Mouse (Mus musculus) neural tube, embryonic 15.5 days (tissue): Measurements from ENCODE around the gene Eml4. TPM values are rescaled to one million over a fixed set of nuclear protein-coding genes. Genes with fewer than 3 reads are reported as not detected.

ENCODE experiments used
- ATAC-seq: fragments of 200-750 bp; cut with Nextera tagmentation; 2 replicates; pipeline ENCODE4 v1.8.0; 2017; ENCODE audit warnings: mild to moderate bottlenecking, moderate TSS enrichment, moderate library complexity; ENCODE audit not compliant: low FRiP score
- H3K27ac ChIP-seq: fragments of 300-500 bp; sonication (generic); replicated peaks from 2 replicates; pipeline ENCODE4 v1.5.1; 2015; ENCODE audit warnings: mild to moderate bottlenecking, inconsistent platforms
- H3K27me3 ChIP-seq: fragments of 300-500 bp; sonication (generic); replicated peaks from 2 replicates; pipeline ENCODE4 v1.6.1; 2015; ENCODE audit warnings: inconsistent platforms
- H3K36me3 ChIP-seq: fragments of 300-500 bp; sonication (generic); 2 replicates; pipeline ENCODE4 v1.6.1; 2015; ENCODE audit warnings: inconsistent platforms
- H3K4me1 ChIP-seq: fragments of 300-500 bp; sonication (generic); 2 replicates; pipeline ENCODE4 v1.6.1; 2015; ENCODE audit warnings: inconsistent platforms
- H3K4me2 ChIP-seq: fragments of 300-500 bp; sonication (generic); 2 replicates; pipeline ENCODE4 v1.6.1; 2015; ENCODE audit warnings: inconsistent platforms, mild to moderate bottlenecking, moderate library complexity
- H3K4me3 ChIP-seq: fragments of 300-500 bp; sonication (generic); replicated peaks from 2 replicates; pipeline ENCODE4 v1.5.1; 2015; ENCODE audit warnings: mild to moderate bottlenecking, inconsistent platforms
- H3K9ac ChIP-seq: fragments of 300-500 bp; sonication (generic); replicated peaks from 2 replicates; pipeline ENCODE4 v1.6.1; 2015; ENCODE audit warnings: mild to moderate bottlenecking, inconsistent platforms
- H3K9me3 ChIP-seq: fragments of 300-500 bp; sonication (generic); replicated peaks from 2 replicates; pipeline ENCODE4 v1.6.1; 2016; ENCODE audit warnings: inconsistent platforms
- WGBS: fragments of 180-500 bp; shearing (Covaris S2); methylation state at CpG from one replicate; pipeline ENCODE4 v1.1.7; 2015; ENCODE audit warnings: mixed read lengths; 5-methylcytosine and 5-hydroxymethylcytosine counted together
- polyA plus RNA-seq: library from polyadenylated mRNA; unstranded; fragments of >200 nt; fragmentation: Nextera tagmentation; extraction: Ambion mirVana; gene quantifications from 2 replicates; pipeline ENCODE4 v1.2.1, GENCODE M21; 2015

Eml4 gene
- polyA plus RNA-seq, result 28.8 and 29.9 TPM in 2 replicates

GRCm38 (mm10) chr17:83350379-83351091, at the start of gene Eml4:
Gene Eml4 (plus strand): TSS chr17:83350931.
- peak; percentile 96 for ATAC-seq
- H3K9me3 ChIP-seq, result no peaks in the 10 kb centered on the region
- WGBS, result under 1% methylated on average over 61 of the region's 62 CpGs
- peak within 1 kb of the TSS; percentile 94 for H3K9ac ChIP-seq
- peak within 1 kb of the TSS; percentile 77 for H3K4me3 ChIP-seq
- H3K27ac ChIP-seq, result peak within 1 kb of the TSS; percentile 86
- no peaks in the 10 kb centered on the region for H3K36me3 ChIP-seq
- peak within 1 kb of the TSS; percentile 63 for H3K4me2 ChIP-seq
- H3K4me1 ChIP-seq, result peaks cover 29% of the 10 kb centered on the region
- H3K27me3 ChIP-seq, result no peaks in the 10 kb centered on the region

- Histone ChIP-seq H3K4me2 (no peak overlapping the region), H3K4me1 (no peaks in the 10 kb centered on the region), H3K9me3 (no peaks in the 10 kb centered on the region), H3K27ac (no peak overlapping the region), H3K27me3 (no peaks in the 10 kb centered on the region), H3K4me3 (no peak overlapping the region), H3K9ac (no peak overlapping the region), H3K36me3 (no peaks in the 10 kb centered on the region)
- no peak for ATAC-seq
- 87% methylated on average over 5 of the region's 5 CpGs for WGBS
These were observed 49.3 kb upstream of the Eml4 start for GRCm38 (mm10) chr17:83301433-83301832.

- Histone ChIP-seq H3K4me3 (no peak overlapping the region), H3K9ac (no peak overlapping the region), H3K4me2 (no peak overlapping the region), H3K4me1 (0 out of 2 replicates have a peak, but pooled peaks cover 4% of the 10 kb centered on the region), H3K27ac (no peak overlapping the region), H3K9me3 (no peaks in the 10 kb centered on the region), H3K36me3 (no peaks in the 10 kb centered on the region), H3K27me3 (no peaks in the 10 kb centered on the region)
- 91% methylated on average over 7 of the region's 7 CpGs for WGBS
- ATAC-seq, result no peak
These were observed 46.5 kb upstream of the Eml4 start for GRCm38 (mm10) chr17:83304089-83304822.

GRCm38 (mm10) chr17:83306964-83307640, 43.6 kb upstream of the Eml4 start:
- H3K27me3 ChIP-seq, result no peaks in the 10 kb centered on the region
- no peak overlapping the region for H3K27ac ChIP-seq
- no peaks in the 10 kb centered on the region for H3K36me3 ChIP-seq
- H3K9me3 ChIP-seq, result no peaks in the 10 kb centered on the region
- peaks cover 7% of the 10 kb centered on the region; the same call in 1 of the 2 replicates for H3K4me1 ChIP-seq
- 89% methylated on average over 12 of the region's 12 CpGs for WGBS
- H3K9ac ChIP-seq, result no peak overlapping the region
- H3K4me3 ChIP-seq, result no peak overlapping the region
- ATAC-seq, result no peak
- H3K4me2 ChIP-seq, result no peak overlapping the region

GRCm38 (mm10) chr17:83307641-83308296, 43.0 kb upstream of the Eml4 start:
- H3K27me3 ChIP-seq, result no peaks in the 10 kb centered on the region
- no peak overlapping the region for H3K27ac ChIP-seq
- no peaks in the 10 kb centered on the region for H3K9me3 ChIP-seq
- H3K4me1 ChIP-seq, result peaks cover 13% of the 10 kb centered on the region
- H3K4me2 ChIP-seq, result no peak overlapping the region
- H3K4me3 ChIP-seq, result no peak overlapping the region
- no peaks in the 10 kb centered on the region for H3K36me3 ChIP-seq
- WGBS, result 54% methylated on average over 11 of the region's 11 CpGs
- H3K9ac ChIP-seq, result no peak overlapping the region
- no peak for ATAC-seq

GRCm38 (mm10) chr17:83308451-83308850, 42.3 kb upstream of the Eml4 start:
- H3K9ac ChIP-seq, result no peak overlapping the region

GRCm38 (mm10) chr17:83309243-83309642, 41.5 kb upstream of the Eml4 start:
- ATAC-seq, result no peak
- Histone ChIP-seq H3K36me3 (no peaks in the 10 kb centered on the region), H3K27me3 (no peaks in the 10 kb centered on the region; the same call in 1 of the 2 replicates), H3K4me2 (no peak overlapping the region), H3K9me3 (no peaks in the 10 kb centered on the region), H3K9ac (no peak overlapping the region), H3K4me3 (no peak overlapping the region), H3K4me1 (peaks cover 14% of the 10 kb centered on the region), H3K27ac (no peak overlapping the region)
- WGBS, result 21% methylated on average over 1 of the region's 1 CpGs

More at GRCm38 (mm10) chr17:83308451-83308850, 42.3 kb upstream of the Eml4 start:
- H3K27ac ChIP-seq, result no peak overlapping the region
- H3K9me3 ChIP-seq, result no peaks in the 10 kb centered on the region
- H3K36me3 ChIP-seq, result no peaks in the 10 kb centered on the region
- peaks cover 14% of the 10 kb centered on the region for H3K4me1 ChIP-seq
- WGBS, result 69% methylated on average over 4 of the region's 4 CpGs
- H3K4me3 ChIP-seq, result no peak overlapping the region
- no peak overlapping the region for H3K4me2 ChIP-seq
- H3K27me3 ChIP-seq, result no peaks in the 10 kb centered on the region; the same call in 1 of the 2 replicates
- no peak for ATAC-seq

- Histone ChIP-seq H3K4me2 (no peak overlapping the region), H3K9ac (no peak overlapping the region), H3K27ac (no peak overlapping the region), H3K36me3 (no peaks in the 10 kb centered on the region), H3K4me1 (peaks cover 14% of the 10 kb centered on the region), H3K9me3 (no peaks in the 10 kb centered on the region), H3K4me3 (no peak overlapping the region), H3K27me3 (no peaks in the 10 kb centered on the region; the same call in 1 of the 2 replicates)
- ATAC-seq, result no peak
- 87% methylated on average over 5 of the region's 5 CpGs for WGBS
These were observed 38.9 kb upstream of the Eml4 start for GRCm38 (mm10) chr17:83311806-83312205.

GRCm38 (mm10) chr17:83312244-83312918, 38.4 kb upstream of the Eml4 start:
- Histone ChIP-seq H3K4me2 (peak overlapping the region; percentile 34), H3K27me3 (no peaks in the 10 kb centered on the region; the same call in 1 of the 2 replicates)
- no peak for ATAC-seq

GRCm38 (mm10) chr17:83313046-83313689, 37.6 kb upstream of the Eml4 start:
- no peaks in the 10 kb centered on the region for H3K36me3 ChIP-seq
- 0 out of 2 replicates have a peak, but pooled peaks cover under 1% of the 10 kb centered on the region for H3K9me3 ChIP-seq
- no peaks in the 10 kb centered on the region; the same call in 1 of the 2 replicates for H3K27me3 ChIP-seq
- no peak overlapping the region for H3K4me3 ChIP-seq
- peaks cover 14% of the 10 kb centered on the region for H3K4me1 ChIP-seq
- no peak overlapping the region for H3K9ac ChIP-seq
- H3K4me2 ChIP-seq, result no peak overlapping the region
- 52% methylated on average over 8 of the region's 8 CpGs for WGBS
- no peak for ATAC-seq
- no peak overlapping the region for H3K27ac ChIP-seq

More at GRCm38 (mm10) chr17:83312244-83312918, 38.4 kb upstream of the Eml4 start:
- H3K9ac ChIP-seq, result no peak overlapping the region
- H3K36me3 ChIP-seq, result no peaks in the 10 kb centered on the region
- H3K9me3 ChIP-seq, result no peaks in the 10 kb centered on the region
- no peak overlapping the region for H3K4me3 ChIP-seq
- peak overlapping the region; percentile 43; the same call in 1 of the 2 replicates for H3K27ac ChIP-seq
- 14% methylated on average over 15 of the region's 15 CpGs for WGBS
- peaks cover 14% of the 10 kb centered on the region for H3K4me1 ChIP-seq
